11 mouse cellular contexts compared by ENCODE assay signal in genomic region chr5:22584556-22584955, GRCm38 (mm10). TPM values are rescaled to one million over a fixed set of nuclear protein-coding genes. Genes with fewer than 3 reads are reported as not detected.
A peak's percentile ranks its signal among the peaks of the same experiment; 100 is the strongest.
DNase-seq lines count a peak whose midpoint lies in the region; TF ChIP-seq lines count a peak whose summit lies in the region.
"Had no signal": no experiment of that assay in that cellular context is flagged by ENCODE, and none has a peak within 500 bp of the region (broad histone marks: within the 10 kb centered on the region; RNA-seq: fewer than 3 reads in every experiment).

No protein-coding gene starts in this region.

- H3K4me3 ChIP-seq in layer of hippocampus, adult 2 months: no peak overlapping the region
- H3K4me3 ChIP-seq: kidney, embryonic 15.5 days; myocyte had no signal

- peak; percentile 6 to 10 for DNase-seq in cerebellum, postnatal 14 days
- no peak for DNase-seq in cerebellum, adult 11 months
- no peak for DNase-seq in layer of hippocampus, adult 2 months (ENCODE audit: low spot score in 2 of 2)
- DNase-seq in layer of hippocampus, adult 18-20 months (ENCODE audit: low spot score in 2 of 2): no peak
- peak; percentile 7 for DNase-seq in A20 (ENCODE audit: low read depth, low spot score)
- DNase-seq in brain, embryonic 14.5 days (ENCODE audit: low read depth): peak; percentile 30
- no peak for DNase-seq in spleen, adult 18-20 months
- no peak for DNase-seq in kidney, adult 9 months
- DNase-seq: cerebellum, adult 2 months had no signal

- H3K27ac ChIP-seq in layer of hippocampus, adult 2 months: no peak overlapping the region
- H3K27ac ChIP-seq: kidney, embryonic 15.5 days had no signal

- no peak for TF ChIP-seq POLR2A in brain, embryonic 14.5 days (IDR thresholded peaks at IDR 0.05; ENCODE audit: borderline replicate concordance, extremely low read depth, insufficient read depth, insufficient read length, poor library complexity, severe bottlenecking)

- TF ChIP-seq CTCF in layer of hippocampus, adult 2 months (conservative IDR thresholded peaks at IDR 0.05): peak; percentile 67
- peak; percentile 22; the same call in 1 of the 2 replicates for TF ChIP-seq CTCF in brain, embryonic 14.5 days (IDR thresholded peaks at IDR 0.05; ENCODE audit: borderline replicate concordance, extremely low read depth, insufficient read depth, insufficient read length)

RNA-seq across cellular contexts. Expression of gene Orc5, which starts 34.3 kb away (rescaled TPM):
- 10 to 100 TPM; 18.7 to 19.1 TPM for total RNA-seq in layer of hippocampus, adult 2 months (2021)
- 10 to 100 TPM; 19.7 to 20.6 TPM for total RNA-seq in layer of hippocampus, adult 18-20 months (2021)
- 4.7 and 10.1 TPM in 2 replicates for polyA plus RNA-seq in brain, embryonic 14.5 days (2012; rRNA removed)

Comparison
In these comparisons a context has a peak if more than half of its experiments do, and no peak if none do; other contexts are left out.
1. DNase-seq: peak in cerebellum, postnatal 14 days (2 of 2), A20 (single experiment) and brain, embryonic 14.5 days (single experiment); none in cerebellum, adult 11 months (single experiment), layer of hippocampus, adult 2 months (0 of 2), layer of hippocampus, adult 18-20 months (0 of 2), spleen, adult 18-20 months (0 of 2) and kidney, adult 9 months (single experiment).